Mouse (Mus musculus) intestine, postnatal 0 days (tissue): ENCODE results near the gene D11Wsu47e. TPM values are rescaled to one million over a fixed set of nuclear protein-coding genes. Genes with fewer than 3 reads are reported as not detected.

Source experiments
- ATAC-seq: fragments of 200-750 bp; cut with Nextera tagmentation; 2 replicates; pipeline ENCODE4 v1.8.0; 2017; ENCODE audit warnings: mild to moderate bottlenecking, moderate TSS enrichment, moderate library complexity
- H3K27ac ChIP-seq: fragments of 300-500 bp; sonication (generic); 2 replicates; pipeline ENCODE4 v1.5.1; 2014; ENCODE audit warnings: mild to moderate bottlenecking, low read depth, low read length, moderate library complexity
- H3K27me3 ChIP-seq: fragments of 300-500 bp; sonication (generic); replicated peaks from 2 replicates; pipeline ENCODE4 v1.6.1; 2014; ENCODE audit warnings: low read length, mixed read lengths; ENCODE audit not compliant: control insufficient read depth, insufficient read depth
- H3K36me3 ChIP-seq: fragments of 300-500 bp; sonication (generic); 2 replicates; pipeline ENCODE4 v1.6.1; 2014; ENCODE audit warnings: mild to moderate bottlenecking, moderate library complexity; ENCODE audit not compliant: control insufficient read depth, insufficient read depth
- H3K4me1 ChIP-seq: fragments of 300-500 bp; sonication (generic); replicated peaks from 2 replicates; pipeline ENCODE4 v1.6.1; 2014; ENCODE audit warnings: antibody characterized with exemption, low read length, mixed read lengths; ENCODE audit not compliant: control insufficient read depth, insufficient read depth
- H3K4me2 ChIP-seq: fragments of 300-500 bp; sonication (generic); replicated peaks from 2 replicates; pipeline ENCODE4 v1.6.1; 2014; ENCODE audit warnings: low read depth, mild to moderate bottlenecking, moderate library complexity
- H3K4me3 ChIP-seq: fragments of 300-500 bp; sonication (generic); 2 replicates; pipeline ENCODE4 v1.5.1; 2014; ENCODE audit warnings: low read depth, low read length
- H3K9ac ChIP-seq: fragments of 300-500 bp; sonication (generic); 2 replicates; pipeline ENCODE4 v1.6.1; 2014; ENCODE audit warnings: mild to moderate bottlenecking, low read depth, low read length
- H3K9me3 ChIP-seq: fragments of 300-500 bp; sonication (generic); 2 replicates; pipeline ENCODE4 v1.6.1; 2016; ENCODE audit warnings: mixed run types; ENCODE audit not compliant: control insufficient read depth
- CTCF ChIP-seq: sonication (generic); IDR thresholded peaks from 2 replicates; pipeline ENCODE4 v1.5.1; 2016; ENCODE audit warnings: low read depth, mild to moderate bottlenecking, control low read depth, antibody characterized with exemption, moderate library complexity
- WGBS: fragments of 180-500 bp; shearing (Covaris S2); extraction: QIAGEN DNeasy Blood & Tissue Kit; methylation state at CpG from one replicate; pipeline ENCODE4 v1.1.7; 2014; 5-methylcytosine and 5-hydroxymethylcytosine counted together
- polyA plus RNA-seq: library from polyadenylated mRNA; unstranded; fragments of >200 nt; fragmentation: Nextera tagmentation; extraction: Ambion mirVana; gene quantifications from 2 replicates; pipeline ENCODE4 v1.2.1, GENCODE M21; 2015

Gene D11Wsu47e
- polyA plus RNA-seq, 1 experiment from 2014 or later, result 9.0 TPM

DNA sequence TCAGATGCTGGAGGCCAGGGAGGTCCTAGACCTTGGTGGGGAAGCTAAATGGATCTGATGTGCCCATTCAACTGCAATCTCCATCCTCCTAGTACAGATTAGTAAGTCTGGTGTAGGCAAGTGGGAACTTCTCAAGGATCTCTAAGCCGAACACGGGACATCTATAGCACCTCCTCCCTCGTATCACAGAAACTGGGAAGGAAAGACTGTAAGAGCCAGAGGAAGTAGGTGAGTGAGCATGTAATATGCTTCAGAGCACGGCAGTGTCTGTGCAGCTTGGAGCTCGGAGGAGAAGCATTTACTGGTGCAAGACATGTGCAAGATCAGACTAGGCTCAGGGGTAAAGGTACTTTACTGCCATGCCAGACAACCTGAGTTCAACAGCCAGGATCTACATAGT is 15.4 kb upstream of the D11Wsu47e start:
- H3K9me3 ChIP-seq, result no peaks in the 10 kb centered on the region
- peaks cover 11% of the 10 kb centered on the region for H3K36me3 ChIP-seq
- ATAC-seq, result no peak
- H3K4me3 ChIP-seq, result no peak overlapping the region
- WGBS, result 78% methylated on average over 5 of the region's 5 CpGs
- H3K4me2 ChIP-seq, result no peak overlapping the region
- no peak overlapping the region; the same call in 1 of the 2 replicates for H3K27ac ChIP-seq
- H3K27me3 ChIP-seq, result no peaks in the 10 kb centered on the region
- no peak overlapping the region for H3K9ac ChIP-seq
- 0 out of 2 replicates have a peak, but pooled peaks cover 4% of the 10 kb centered on the region for H3K4me1 ChIP-seq
- no peak for TF ChIP-seq CTCF

DNA sequence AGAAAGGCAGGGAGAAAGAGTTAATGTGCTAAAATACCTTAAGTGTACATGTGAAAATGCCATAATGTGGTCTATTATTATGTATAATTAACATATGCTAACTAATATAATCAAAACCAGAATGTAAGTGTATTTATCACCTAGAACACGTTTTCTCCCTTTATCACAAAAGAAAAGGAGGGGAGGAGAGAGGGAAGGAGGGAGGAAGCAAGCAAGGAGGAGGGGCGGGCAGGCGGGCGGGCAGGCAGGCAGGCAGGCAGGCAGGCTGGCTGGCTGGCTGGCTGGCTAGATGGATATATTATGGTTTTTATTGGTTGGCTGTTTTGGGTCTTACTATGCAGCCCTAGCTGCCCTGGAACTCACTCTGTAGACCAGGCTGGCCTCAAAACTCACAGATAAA is 14.5 kb upstream of the D11Wsu47e start:
- peaks cover 19% of the 10 kb centered on the region for H3K36me3 ChIP-seq
- H3K27me3 ChIP-seq, result no peaks in the 10 kb centered on the region
- no peak for TF ChIP-seq CTCF
- ATAC-seq, result no peak
- 0 out of 2 replicates have a peak, but pooled peaks cover 4% of the 10 kb centered on the region for H3K4me1 ChIP-seq
- WGBS, result 69% methylated on average over 4 of the region's 4 CpGs
- H3K4me2 ChIP-seq, result no peak overlapping the region
- H3K27ac ChIP-seq, result no peak overlapping the region; the same call in 1 of the 2 replicates
- H3K9me3 ChIP-seq, result no peaks in the 10 kb centered on the region
- no peak overlapping the region for H3K4me3 ChIP-seq
- no peak overlapping the region for H3K9ac ChIP-seq

DNA sequence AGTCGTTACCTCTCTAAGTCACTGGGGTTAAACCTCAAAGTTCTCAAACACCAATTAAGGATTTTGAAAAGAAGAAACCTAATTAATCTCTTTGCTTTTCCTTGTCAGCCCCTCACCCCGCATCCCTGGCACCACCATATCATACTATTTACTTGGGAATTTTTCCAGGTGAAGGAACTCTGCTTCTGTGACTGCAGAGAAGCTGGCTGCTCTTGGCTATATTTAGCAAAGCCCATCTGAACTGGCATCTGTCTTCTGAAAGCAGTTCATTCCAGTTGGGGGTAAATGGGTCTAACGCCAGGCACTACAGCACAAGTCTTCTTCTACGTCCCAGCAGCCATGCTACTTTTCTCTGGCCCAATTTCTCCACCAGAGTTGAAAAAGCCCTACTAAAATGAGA is 10.6 kb upstream of the D11Wsu47e start:
- H3K9ac ChIP-seq, result no peak overlapping the region
- H3K27me3 ChIP-seq, result no peaks in the 10 kb centered on the region
- no peak overlapping the region for H3K4me2 ChIP-seq
- TF ChIP-seq CTCF, result no peak
- H3K9me3 ChIP-seq, result no peaks in the 10 kb centered on the region
- peaks cover 38% of the 10 kb centered on the region for H3K36me3 ChIP-seq
- H3K4me1 ChIP-seq, result no peaks in the 10 kb centered on the region
- ATAC-seq, result no peak
- WGBS, result 90% methylated on average over 4 of the region's 4 CpGs
- H3K4me3 ChIP-seq, result no peak overlapping the region
- no peak overlapping the region for H3K27ac ChIP-seq

DNA sequence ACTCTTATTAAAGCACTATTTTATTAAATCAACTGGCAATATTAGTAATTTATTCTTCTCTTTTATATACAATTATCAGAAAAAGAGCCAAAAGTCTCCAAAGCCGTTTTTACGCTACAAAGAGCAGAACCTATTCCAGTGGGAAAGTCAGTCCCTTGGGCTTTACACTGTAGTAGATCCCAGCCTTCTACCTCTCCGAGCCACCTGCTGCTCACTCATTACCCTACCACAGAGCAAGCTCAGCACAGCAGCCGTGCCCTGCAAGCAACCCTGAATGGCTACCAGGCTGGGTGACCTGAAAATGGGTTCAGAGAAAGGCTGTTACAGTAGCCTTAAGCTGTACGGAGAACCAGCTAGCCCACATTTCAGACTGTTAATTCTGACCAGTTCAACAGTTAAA is 9.6 kb upstream of the D11Wsu47e start:
- Histone ChIP-seq H3K4me2 (no peak overlapping the region), H3K9ac (no peak overlapping the region), H3K36me3 (peaks cover 38% of the 10 kb centered on the region), H3K4me1 (no peaks in the 10 kb centered on the region), H3K4me3 (no peak overlapping the region), H3K27ac (no peak overlapping the region), H3K9me3 (no peaks in the 10 kb centered on the region), H3K27me3 (no peaks in the 10 kb centered on the region)
- 88% methylated on average over 5 of the region's 5 CpGs for WGBS
- no peak for TF ChIP-seq CTCF
- no peak for ATAC-seq

DNA sequence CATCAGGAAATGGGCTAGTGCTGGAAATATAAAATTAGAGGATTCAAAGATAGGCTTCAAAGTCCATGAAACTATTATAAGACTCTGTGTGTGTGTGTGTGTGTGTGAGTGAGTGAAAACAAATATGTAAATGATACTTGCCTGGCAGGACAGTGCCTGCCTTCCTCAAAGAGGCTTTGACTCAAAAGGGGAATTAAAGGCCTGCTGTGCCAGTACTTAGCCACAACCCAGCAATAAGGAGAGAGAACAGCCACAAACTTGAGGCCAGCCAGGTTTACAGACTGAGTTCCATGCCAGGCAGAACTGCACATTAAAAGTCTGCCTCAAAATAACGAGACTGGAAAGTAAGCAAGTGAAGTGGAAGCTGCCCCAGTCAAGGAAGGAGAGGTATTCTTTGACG is 7.4 kb upstream of the D11Wsu47e start:
- 88% methylated on average over 2 of the region's 2 CpGs for WGBS
- no peak for ATAC-seq
- no peak for TF ChIP-seq CTCF

DNA sequence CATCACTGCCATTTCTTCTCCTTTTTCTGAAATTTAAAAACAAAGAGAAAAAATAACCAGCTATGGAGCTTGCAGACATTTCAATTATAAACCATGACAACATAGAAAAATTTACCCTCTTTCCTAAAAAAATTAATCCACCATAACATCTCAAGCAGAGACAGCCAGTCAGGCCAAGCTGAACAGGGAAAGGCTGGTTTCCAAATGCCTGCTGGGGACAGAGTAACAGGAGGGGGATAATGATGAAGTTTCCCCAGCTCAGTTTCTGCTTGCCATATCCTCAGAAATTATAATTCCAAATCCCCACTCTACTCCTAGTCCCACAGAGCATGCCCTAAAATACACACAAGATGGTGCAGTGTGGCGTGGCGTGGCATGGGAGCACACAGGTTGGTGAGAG is 6.8 kb upstream of the D11Wsu47e start:
- Histone ChIP-seq H3K9ac (no peak overlapping the region), H3K9me3 (no peaks in the 10 kb centered on the region), H3K4me2 (no peak overlapping the region), H3K4me1 (peaks cover 4% of the 10 kb centered on the region; the same call in 1 of the 2 replicates), H3K36me3 (peaks cover 38% of the 10 kb centered on the region), H3K4me3 (no peak overlapping the region), H3K27ac (no peak overlapping the region), H3K27me3 (no peaks in the 10 kb centered on the region)
- TF ChIP-seq CTCF, result no peak
- no peak for ATAC-seq
- 98% methylated on average over 2 of the region's 2 CpGs for WGBS

More for the DNA sequence above, 7.4 kb upstream of the D11Wsu47e start:
- peaks cover 38% of the 10 kb centered on the region for H3K36me3 ChIP-seq
- no peaks in the 10 kb centered on the region for H3K9me3 ChIP-seq
- no peaks in the 10 kb centered on the region for H3K4me1 ChIP-seq
- no peak overlapping the region for H3K27ac ChIP-seq
- H3K4me3 ChIP-seq, result no peak overlapping the region
- H3K27me3 ChIP-seq, result no peaks in the 10 kb centered on the region
- H3K9ac ChIP-seq, result no peak overlapping the region
- no peak overlapping the region for H3K4me2 ChIP-seq

DNA sequence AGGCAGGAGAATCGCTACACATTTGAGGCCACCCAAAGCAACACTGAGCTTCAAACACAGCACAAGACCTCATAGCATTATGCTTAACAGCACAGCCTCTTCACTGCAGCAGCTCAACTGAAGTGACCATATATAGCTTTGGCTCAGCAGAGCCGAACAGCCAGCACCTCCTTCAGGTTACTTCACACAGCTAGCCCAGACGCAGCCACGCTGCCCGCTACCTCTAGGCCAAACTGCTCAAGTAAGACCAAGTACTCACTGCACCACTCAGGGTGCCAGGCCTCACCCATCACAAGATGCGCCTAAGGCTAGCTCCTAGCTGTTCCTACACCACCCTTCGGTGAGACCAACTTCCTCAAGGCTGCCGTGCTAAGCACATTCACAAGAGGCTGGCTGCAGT is 5.8 kb upstream of the D11Wsu47e start:
- 78% methylated on average over 8 of the region's 8 CpGs for WGBS

More for the DNA sequence above, 5.8 kb upstream of the D11Wsu47e start:
- TF ChIP-seq CTCF, result peak; percentile 31
- H3K4me3 ChIP-seq, result no peak overlapping the region
- ATAC-seq, result no peak
- H3K36me3 ChIP-seq, result peaks cover 32% of the 10 kb centered on the region
- peaks cover 7% of the 10 kb centered on the region; the same call in 1 of the 2 replicates for H3K4me1 ChIP-seq
- no peaks in the 10 kb centered on the region for H3K9me3 ChIP-seq
- H3K4me2 ChIP-seq, result no peak overlapping the region
- no peak overlapping the region for H3K27ac ChIP-seq
- no peak overlapping the region for H3K9ac ChIP-seq
- H3K27me3 ChIP-seq, result no peaks in the 10 kb centered on the region
